Mouse (Mus musculus): ENCODE results near the gene Clybl. TPM values are rescaled to one million over a fixed set of nuclear protein-coding genes. Genes with fewer than 3 reads are reported as not detected.

Clybl gene
- polyA plus RNA-seq, 1 experiment from 2014 or later, result 27.9 TPM

DNA sequence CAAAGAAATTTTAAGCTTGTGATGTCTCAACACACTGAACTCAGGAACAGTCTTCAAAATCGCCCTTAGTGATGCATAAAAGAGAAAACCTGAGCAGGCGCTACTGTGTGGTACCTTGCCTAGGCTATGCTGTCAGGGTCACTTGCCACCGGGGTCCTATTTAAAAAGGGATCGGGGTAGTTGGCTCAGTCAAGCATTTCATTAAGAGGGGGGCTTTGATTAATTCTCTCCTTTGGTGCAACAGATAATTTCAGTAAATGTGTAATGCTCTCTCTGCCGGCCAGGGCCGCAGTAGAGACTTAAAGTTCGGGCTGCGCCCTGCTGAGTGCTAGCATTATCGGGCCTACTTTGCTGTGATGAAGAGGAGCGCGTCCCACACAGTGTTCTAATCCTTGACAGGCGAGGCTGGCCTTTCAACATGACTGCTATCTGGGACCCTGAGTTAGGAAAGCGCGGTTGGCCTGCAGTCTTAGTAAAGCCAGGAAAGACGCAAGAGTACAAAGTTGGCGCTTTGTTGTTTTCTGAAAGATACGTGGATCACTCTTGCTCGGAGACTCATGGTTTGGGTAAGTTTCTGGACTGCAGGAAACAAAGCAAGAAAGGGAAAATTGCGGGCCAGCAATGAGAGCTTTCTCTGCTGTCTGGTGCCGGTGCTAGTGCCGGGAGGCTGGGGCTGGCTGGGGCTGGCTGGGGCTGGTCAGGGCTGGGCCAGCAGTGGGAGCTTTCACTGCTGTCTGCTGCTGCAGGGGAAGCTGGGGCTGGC lies 99.0 kb downstream of the Clybl start:
- Histone ChIP-seq H3K27me3 (ENCODE audit: control insufficient read depth, insufficient read depth, low read length) (no peaks in the 10 kb centered on the region), H3K36me3 (ENCODE audit: control insufficient read depth, insufficient read depth, low read length) (no peaks in the 10 kb centered on the region), H3K4me2 (ENCODE audit: low read depth, severe bottlenecking) (no peak overlapping the region), H3K4me1 (ENCODE audit: control insufficient read depth, insufficient read depth, low read length) (no peaks in the 10 kb centered on the region), H3K4me3 (ENCODE audit: low read depth, low read length) (no peak overlapping the region), H3K27ac (replicated peaks; ENCODE audit: low read depth, low read length) (no peak overlapping the region), H3K9ac (ENCODE audit: low read length) (0 out of 2 replicates have a peak overlapping the region, but pooled peaks have one; percentile 23), H3K9me3 (ENCODE audit: control insufficient read depth, low read length) (no peaks in the 10 kb centered on the region)
- DNase-seq (ENCODE audit: low spot score) (peak; percentile 67), ATAC-seq (ENCODE audit: insufficient number of reproducible peaks, low FRiP score, low TSS enrichment, low read depth) (peak; percentile 79)
- WGBS, result 31% methylated on average over 21 of the region's 21 CpGs

GRCm38 (mm10) chr14:122281072-122281634 lies 99.6 kb downstream of the Clybl start:
- Histone ChIP-seq H3K4me2 (ENCODE audit: low read depth, severe bottlenecking) (no peak overlapping the region), H3K9ac (ENCODE audit: low read length) (no peak overlapping the region), H3K36me3 (ENCODE audit: control insufficient read depth, insufficient read depth, low read length) (no peaks in the 10 kb centered on the region), H3K27ac (replicated peaks; ENCODE audit: low read depth, low read length) (no peak overlapping the region), H3K4me1 (ENCODE audit: control insufficient read depth, insufficient read depth, low read length) (no peaks in the 10 kb centered on the region), H3K9me3 (ENCODE audit: control insufficient read depth, low read length) (no peaks in the 10 kb centered on the region), H3K27me3 (ENCODE audit: control insufficient read depth, insufficient read depth, low read length) (no peaks in the 10 kb centered on the region), H3K4me3 (ENCODE audit: low read depth, low read length) (no peak overlapping the region)
- DNase-seq (ENCODE audit: low spot score) (no peak), ATAC-seq (ENCODE audit: insufficient number of reproducible peaks, low FRiP score, low TSS enrichment, low read depth) (no peak)
- 37% methylated on average over 9 of the region's 9 CpGs for WGBS

- no peaks in the 10 kb centered on the region for H3K36me3 ChIP-seq (ENCODE audit: control insufficient read depth, insufficient read depth, low read length)
- ATAC-seq (ENCODE audit: insufficient number of reproducible peaks, low FRiP score, low TSS enrichment, low read depth) (no peak), DNase-seq (ENCODE audit: low spot score) (no peak)
- no peaks in the 10 kb centered on the region for H3K9me3 ChIP-seq (ENCODE audit: control insufficient read depth, low read length)
- H3K4me1 ChIP-seq (ENCODE audit: control insufficient read depth, insufficient read depth, low read length), result 0 out of 2 replicates have a peak, but pooled peaks cover 4% of the 10 kb centered on the region
- H3K27me3 ChIP-seq (ENCODE audit: control insufficient read depth, insufficient read depth, low read length), result no peaks in the 10 kb centered on the region
- H3K4me3 ChIP-seq (ENCODE audit: low read depth, low read length), result no peak overlapping the region
- no peak overlapping the region for H3K4me2 ChIP-seq (ENCODE audit: low read depth, severe bottlenecking)
- no peak overlapping the region for H3K27ac ChIP-seq (replicated peaks; ENCODE audit: low read depth, low read length)
- no peak overlapping the region for H3K9ac ChIP-seq (ENCODE audit: low read length)
- WGBS, result 86% methylated on average over 5 of the region's 5 CpGs
These were observed 102.5 kb downstream of the Clybl start for GRCm38 (mm10) chr14:122283959-122284358.

GRCm38 (mm10) chr14:122296399-122296798 lies 114.9 kb downstream of the Clybl start:
- Histone ChIP-seq H3K4me3 (ENCODE audit: low read depth, low read length) (no peak overlapping the region), H3K36me3 (ENCODE audit: control insufficient read depth, insufficient read depth, low read length) (no peaks in the 10 kb centered on the region), H3K9me3 (ENCODE audit: control insufficient read depth, low read length) (no peaks in the 10 kb centered on the region), H3K27me3 (ENCODE audit: control insufficient read depth, insufficient read depth, low read length) (no peaks in the 10 kb centered on the region), H3K9ac (ENCODE audit: low read length) (no peak overlapping the region), H3K27ac (replicated peaks; ENCODE audit: low read depth, low read length) (no peak overlapping the region), H3K4me2 (ENCODE audit: low read depth, severe bottlenecking) (no peak overlapping the region), H3K4me1 (ENCODE audit: control insufficient read depth, insufficient read depth, low read length) (0 out of 2 replicates have a peak, but pooled peaks cover 3% of the 10 kb centered on the region)
- no peak for DNase-seq (ENCODE audit: low spot score)
- no peak for ATAC-seq (ENCODE audit: insufficient number of reproducible peaks, low FRiP score, low TSS enrichment, low read depth)
- WGBS, result 36% methylated on average over 4 of the region's 4 CpGs

DNA sequence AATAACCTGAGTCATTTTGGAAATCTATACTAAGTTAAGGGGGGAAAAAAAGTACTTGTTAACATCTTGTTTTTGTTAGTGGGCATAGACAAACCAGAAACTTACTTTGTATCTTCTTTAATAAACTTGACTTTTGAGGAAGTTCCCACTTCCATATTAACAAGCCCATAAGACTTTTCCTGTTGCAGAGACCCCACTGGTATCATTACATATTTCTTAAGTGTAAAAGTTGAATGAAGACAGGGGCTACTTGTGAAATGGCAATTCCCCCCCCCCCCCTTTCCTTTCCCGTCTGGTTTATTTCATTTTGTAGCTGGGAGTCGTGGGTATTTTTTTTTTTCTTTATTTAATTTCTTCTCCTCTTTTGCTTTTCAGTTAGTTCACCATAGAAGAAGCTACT lies 115.4 kb downstream of the Clybl start:
- Histone ChIP-seq H3K4me3 (ENCODE audit: low read depth, low read length) (no peak overlapping the region), H3K27ac (replicated peaks; ENCODE audit: low read depth, low read length) (no peak overlapping the region), H3K4me1 (ENCODE audit: control insufficient read depth, insufficient read depth, low read length) (0 out of 2 replicates have a peak, but pooled peaks cover 3% of the 10 kb centered on the region), H3K9ac (ENCODE audit: low read length) (no peak overlapping the region), H3K9me3 (ENCODE audit: control insufficient read depth, low read length) (no peaks in the 10 kb centered on the region), H3K36me3 (ENCODE audit: control insufficient read depth, insufficient read depth, low read length) (no peaks in the 10 kb centered on the region), H3K27me3 (ENCODE audit: control insufficient read depth, insufficient read depth, low read length) (no peaks in the 10 kb centered on the region), H3K4me2 (ENCODE audit: low read depth, severe bottlenecking) (no peak overlapping the region)
- no peak for ATAC-seq (ENCODE audit: insufficient number of reproducible peaks, low FRiP score, low TSS enrichment, low read depth)
- WGBS, result 33% methylated on average over 2 of the region's 2 CpGs
- no peak for DNase-seq (ENCODE audit: low spot score)

DNA sequence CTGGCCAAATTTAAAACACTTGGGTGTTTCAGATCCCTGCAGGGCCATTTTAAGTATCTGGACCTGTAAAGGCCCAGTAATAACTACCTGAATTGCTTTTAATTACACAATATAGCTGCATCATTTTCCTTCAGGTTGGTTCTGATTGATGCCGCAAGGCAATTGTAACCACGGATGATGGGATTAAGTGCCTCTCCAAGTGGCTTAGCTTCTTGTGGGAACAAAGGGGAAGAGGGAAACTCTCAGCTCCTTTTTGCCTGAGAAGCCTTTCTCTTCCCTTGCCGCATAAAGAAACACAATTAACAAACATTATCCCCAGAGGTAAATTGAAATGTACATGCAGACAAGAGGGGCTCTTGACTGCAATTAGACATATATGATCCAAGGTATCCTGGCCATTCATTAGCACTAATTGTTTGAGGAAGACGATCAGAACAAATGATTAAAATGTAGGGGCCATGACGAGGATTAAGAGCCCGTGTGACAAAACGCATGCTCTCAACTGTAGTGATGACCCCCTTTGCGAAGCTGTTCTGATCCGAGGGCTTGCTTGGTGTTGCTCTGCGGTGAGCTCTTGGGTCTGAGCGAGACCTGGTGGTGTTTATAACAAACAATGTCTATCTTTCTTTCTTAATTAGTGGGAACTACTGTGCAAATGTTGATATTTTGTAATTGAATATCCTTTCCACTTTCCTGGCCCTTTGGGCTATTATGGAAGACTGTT lies 116.0 kb downstream of the Clybl start:
- 51% methylated on average over 11 of the region's 11 CpGs for WGBS
- Histone ChIP-seq H3K4me1 (ENCODE audit: control insufficient read depth, insufficient read depth, low read length) (0 out of 2 replicates have a peak, but pooled peaks cover 3% of the 10 kb centered on the region), H3K4me2 (ENCODE audit: low read depth, severe bottlenecking) (no peak overlapping the region), H3K27me3 (ENCODE audit: control insufficient read depth, insufficient read depth, low read length) (no peaks in the 10 kb centered on the region), H3K27ac (replicated peaks; ENCODE audit: low read depth, low read length) (no peak overlapping the region), H3K9ac (ENCODE audit: low read length) (no peak overlapping the region), H3K9me3 (ENCODE audit: control insufficient read depth, low read length) (no peaks in the 10 kb centered on the region), H3K4me3 (ENCODE audit: low read depth, low read length) (no peak overlapping the region), H3K36me3 (ENCODE audit: control insufficient read depth, insufficient read depth, low read length) (no peaks in the 10 kb centered on the region)
- no peak for ATAC-seq (ENCODE audit: insufficient number of reproducible peaks, low FRiP score, low TSS enrichment, low read depth)
- DNase-seq (ENCODE audit: low spot score), result no peak

DNA sequence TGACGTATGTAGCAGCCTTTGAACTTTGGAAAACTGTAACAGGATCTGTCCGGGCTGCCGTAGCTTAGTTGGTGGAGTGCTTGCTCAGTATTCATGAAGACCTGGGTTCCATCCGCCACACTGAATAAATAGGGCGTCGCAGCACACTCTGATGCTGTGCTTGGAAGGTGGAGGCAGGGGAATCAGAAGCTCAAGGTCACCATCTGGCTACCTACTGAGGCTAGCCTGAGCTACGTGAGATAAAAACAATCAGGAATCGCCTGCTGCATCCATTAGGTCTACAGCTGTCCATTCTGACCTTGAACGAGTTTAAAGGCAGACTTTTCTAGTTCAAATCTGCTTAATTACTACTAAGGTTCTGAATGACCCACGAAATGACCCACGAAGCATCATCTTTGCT lies 118.8 kb downstream of the Clybl start:
- 0 out of 2 replicates have a peak, but pooled peaks cover 3% of the 10 kb centered on the region for H3K4me1 ChIP-seq (ENCODE audit: control insufficient read depth, insufficient read depth, low read length)
- no peaks in the 10 kb centered on the region for H3K36me3 ChIP-seq (ENCODE audit: control insufficient read depth, insufficient read depth, low read length)
- H3K9me3 ChIP-seq (ENCODE audit: control insufficient read depth, low read length), result no peaks in the 10 kb centered on the region
- no peak overlapping the region for H3K27ac ChIP-seq (replicated peaks; ENCODE audit: low read depth, low read length)
- no peak overlapping the region for H3K4me3 ChIP-seq (ENCODE audit: low read depth, low read length)
- no peak overlapping the region for H3K9ac ChIP-seq (ENCODE audit: low read length)
- H3K4me2 ChIP-seq (ENCODE audit: low read depth, severe bottlenecking), result no peak overlapping the region
- WGBS, result 83% methylated on average over 11 of the region's 11 CpGs
- DNase-seq (ENCODE audit: low spot score), result no peak
- H3K27me3 ChIP-seq (ENCODE audit: control insufficient read depth, insufficient read depth, low read length), result no peaks in the 10 kb centered on the region
- no peak for ATAC-seq (ENCODE audit: insufficient number of reproducible peaks, low FRiP score, low TSS enrichment, low read depth)

GRCm38 (mm10) chr14:122303821-122304220 lies 122.3 kb downstream of the Clybl start:
- Histone ChIP-seq H3K27ac (replicated peaks; ENCODE audit: low read depth, low read length) (no peak overlapping the region), H3K9ac (ENCODE audit: low read length) (no peak overlapping the region)
- WGBS, result 68% methylated on average over 1 of the region's 1 CpGs

More at GRCm38 (mm10) chr14:122303821-122304220, 122.3 kb downstream of the Clybl start:
- no peaks in the 10 kb centered on the region for H3K27me3 ChIP-seq (ENCODE audit: control insufficient read depth, insufficient read depth, low read length)
- DNase-seq (ENCODE audit: low spot score) (no peak), ATAC-seq (ENCODE audit: insufficient number of reproducible peaks, low FRiP score, low TSS enrichment, low read depth) (no peak)
- H3K9me3 ChIP-seq (ENCODE audit: control insufficient read depth, low read length), result no peaks in the 10 kb centered on the region
- no peak overlapping the region for H3K4me3 ChIP-seq (ENCODE audit: low read depth, low read length)
- H3K4me1 ChIP-seq (ENCODE audit: control insufficient read depth, insufficient read depth, low read length), result no peaks in the 10 kb centered on the region
- no peak overlapping the region for H3K4me2 ChIP-seq (ENCODE audit: low read depth, severe bottlenecking)
- H3K36me3 ChIP-seq (ENCODE audit: control insufficient read depth, insufficient read depth, low read length), result no peaks in the 10 kb centered on the region

Data from limb, embryonic 11.5 days (tissue).